Mouse (Mus musculus) MEL (cell line): ENCODE data around the gene Eif2b3.

Experiments used
- CHD2 ChIP-seq: IDR thresholded peaks from 2 replicates; pipeline ENCODE4 v1.6.1; 2011; ENCODE audit warnings: low read length, improper control_type of control experiment
- CTCF ChIP-seq, 3 experiments: IDR thresholded peaks in 2 of 3; conservative IDR thresholded peaks in 1 of 3; 2 replicates each; pipeline ENCODE4 v1.5.1; 2011 to 2012; ENCODE audit warnings: low read length in 3 of 3, low read depth in 2 of 3, mild to moderate bottlenecking in 2 of 3, improper control_type of control experiment in 1 of 3, inconsistent platforms in 1 of 3, mixed read lengths in 1 of 3, moderate library complexity in 1 of 3; ENCODE audit not compliant: control insufficient read depth in 1 of 3, insufficient read depth in 1 of 3, poor library complexity in 1 of 3, severe bottlenecking in 1 of 3
- EP300 ChIP-seq, 2 experiments: IDR thresholded peaks; 2 replicates each; pipeline ENCODE4 v1.6.1; 2011; ENCODE audit warnings: improper control_type of control experiment in 2 of 2, low read length in 2 of 2, low read depth in 1 of 2, mild to moderate bottlenecking in 1 of 2
- GABPA ChIP-seq: IDR thresholded peaks from 2 replicates; pipeline ENCODE4 v1.6.1; 2012; ENCODE audit warnings: low read depth, mild to moderate bottlenecking, inconsistent platforms, low read length, improper control_type of control experiment, moderate library complexity
- GATA1 ChIP-seq: IDR thresholded peaks from 2 replicates; pipeline ENCODE4 v1.6.1; 2011; ENCODE audit warnings: low read depth, low read length, improper control_type of control experiment
- JUND ChIP-seq: IDR thresholded peaks from 2 replicates; pipeline ENCODE4 v1.6.1; 2011; ENCODE audit warnings: low read depth, mild to moderate bottlenecking, improper control_type of control experiment, low read length
- MEF2A ChIP-seq: IDR thresholded peaks from 2 replicates; pipeline ENCODE4 v1.6.1; 2014; ENCODE audit warnings: low read depth, mild to moderate bottlenecking, inconsistent platforms, low read length, improper control_type of control experiment; ENCODE audit not compliant: poor library complexity, insufficient replicate concordance, severe bottlenecking; ENCODE audit errors: extremely low read depth
- MYB ChIP-seq: IDR thresholded peaks from 2 replicates; pipeline ENCODE4 v1.6.1; 2011; ENCODE audit warnings: mild to moderate bottlenecking, low read depth, low read length, improper control_type of control experiment
- POLR2A ChIP-seq, 2 experiments: IDR thresholded peaks; 2 replicates each; pipeline ENCODE4 v1.6.1; 2011 to 2012; ENCODE audit warnings: low read length in 2 of 2, mild to moderate bottlenecking in 2 of 2, control low read depth in 1 of 2, improper control_type of control experiment in 1 of 2, low read depth in 1 of 2, moderate library complexity in 1 of 2; ENCODE audit not compliant: control insufficient read depth in 1 of 2, insufficient read depth in 1 of 2, poor library complexity in 1 of 2
- TAL1 ChIP-seq: IDR thresholded peaks from 2 replicates; pipeline ENCODE4 v1.6.1; 2012; ENCODE audit warnings: mild to moderate bottlenecking, inconsistent platforms, low read length, moderate library complexity, mixed read lengths
- UBTF ChIP-seq: IDR thresholded peaks from 2 replicates; pipeline ENCODE4 v1.6.1; 2012; ENCODE audit warnings: low read depth, mild to moderate bottlenecking, inconsistent platforms, low read length, improper control_type of control experiment, moderate library complexity, borderline replicate concordance; ENCODE audit not compliant: insufficient read depth
- USF1 ChIP-seq: IDR thresholded peaks from 2 replicates; pipeline ENCODE4 v1.6.1; 2014; ENCODE audit warnings: low read depth, mild to moderate bottlenecking, inconsistent platforms, low read length, improper control_type of control experiment, moderate library complexity
- ZNF384 ChIP-seq: IDR thresholded peaks from 2 replicates; pipeline ENCODE4 v1.6.1; 2012; ENCODE audit warnings: low read depth, mild to moderate bottlenecking, inconsistent platforms, low read length, improper control_type of control experiment

- TF ChIP-seq CTCF (IDR thresholded peaks at IDR 0.05 in 2 of 3, conservative IDR thresholded peaks at IDR 0.05 in 1 of 3; ENCODE audit: control insufficient read depth in 1 of 3, insufficient read depth in 1 of 3, low read depth in 2 of 3, low read length in 3 of 3, poor library complexity in 1 of 3, severe bottlenecking in 1 of 3) (no peak), CHD2 (no peak), MYB (no peak), JUND (no peak), EP300 (IDR thresholded peaks at IDR 0.05; ENCODE audit: low read depth in 1 of 2, low read length in 2 of 2) (no peak), POLR2A (IDR thresholded peaks at IDR 0.05; ENCODE audit: control insufficient read depth in 1 of 2, insufficient read depth in 1 of 2, low read depth in 1 of 2, low read length in 2 of 2, poor library complexity in 1 of 2) (no peak), TAL1 (no peak), USF1 (no peak), MEF2A (no peak), ZNF384 (no peak), UBTF (no peak), GABPA (no peak), GATA1 (no peak)
These were observed 107.6 kb downstream of the Eif2b3 start, which contains the start of gene Tctex1d4 for GRCm38 (mm10) chr4:117126675-117127290.
